Mouse (Mus musculus) C2C12 (cell line): Measurements from ENCODE around the gene Cngb1.

Experiments
- CEBPB ChIP-seq: IDR thresholded peaks from one replicate; pipeline ENCODE4 v1.6.1; 2011; ENCODE audit warnings: low read depth, mild to moderate bottlenecking, control low read depth, moderate library complexity
- CTCF ChIP-seq: IDR thresholded peaks from one replicate; pipeline ENCODE4 v1.5.1; 2011; ENCODE audit not compliant: control insufficient read depth, insufficient read depth, insufficient read length
- FOSL1 ChIP-seq: IDR thresholded peaks from one replicate; pipeline ENCODE4 v1.8.0; 2011; ENCODE audit warnings: mild to moderate bottlenecking, low read length; ENCODE audit not compliant: poor library complexity, insufficient read depth, severe bottlenecking
- MAX ChIP-seq: IDR thresholded peaks from one replicate; pipeline ENCODE4 v1.6.1; 2011; ENCODE audit warnings: mild to moderate bottlenecking, control low read depth
- MYOG ChIP-seq: IDR thresholded peaks from one replicate; pipeline ENCODE4 v1.6.1; 2011; ENCODE audit not compliant: control insufficient read depth, insufficient read length; ENCODE audit errors: extremely low read depth
- USF1 ChIP-seq: IDR thresholded peaks from one replicate; pipeline ENCODE4 v1.6.1; 2011; ENCODE audit warnings: low read depth, mild to moderate bottlenecking, control low read depth, moderate library complexity

DNA sequence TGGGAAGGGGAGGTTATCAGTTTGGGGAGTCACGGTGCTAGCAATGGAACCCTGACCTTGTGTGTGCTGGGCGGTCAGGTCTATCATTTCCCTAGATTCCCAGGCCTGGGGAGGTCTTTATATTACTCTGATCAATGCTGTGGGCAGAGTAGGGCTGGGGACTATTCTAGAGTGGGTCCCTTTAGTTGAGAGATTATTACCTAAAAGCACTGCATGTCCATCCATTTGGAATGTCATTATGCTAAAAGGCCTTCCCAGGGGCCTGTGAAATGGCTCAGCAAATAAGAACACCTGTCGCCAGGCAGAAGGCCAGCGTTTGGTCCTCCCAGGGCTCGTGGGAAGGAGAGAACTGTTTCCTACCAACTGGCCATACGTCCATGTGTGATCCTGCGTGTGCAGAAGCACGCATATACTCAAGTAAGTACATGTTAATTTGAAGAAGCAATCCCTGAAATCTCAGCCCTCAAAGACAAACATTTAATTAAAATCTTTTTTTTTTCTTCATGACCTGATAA lies 104.3 kb downstream of the Cngb1 start:
- TF ChIP-seq CTCF = no peak
- no peak for TF ChIP-seq USF1
- no peak for TF ChIP-seq MYOG
- no peak for TF ChIP-seq FOSL1
- TF ChIP-seq CEBPB = no peak
- TF ChIP-seq MAX = no peak
